Mouse (Mus musculus) fibroblast of lung, adult 2 months (primary cell): Measurements from ENCODE around the gene Galnt7.

Source experiments
- DNase-seq: peaks from one replicate; pipeline ENCODE4 v3.0.0-alpha.2; 2011; ENCODE audit warnings: low read depth

The Galnt7 gene

GRCm38 (mm10) chr8:57491873-57492272, 161.0 kb downstream of the Galnt7 start:
- DNase-seq = no peak

GRCm38 (mm10) chr8:57489896-57490295, 162.9 kb downstream of the Galnt7 start:
- DNase-seq = no peak

- DNase-seq = no peak
Observed at GRCm38 (mm10) chr8:57489366-57489765, 163.5 kb downstream of the Galnt7 start.

- peak; percentile 27 for DNase-seq
Observed at GRCm38 (mm10) chr8:57488312-57488765, 164.5 kb downstream of the Galnt7 start.

- DNase-seq = peak; percentile 93
Observed at GRCm38 (mm10) chr8:57487441-57488155, 165.2 kb downstream of the Galnt7 start, which contains the start of gene Sap30. Sap30 (minus strand) TSS chr8:57487860.

- no peak for DNase-seq
Observed at GRCm38 (mm10) chr8:57486491-57487440, 166.1 kb downstream of the Galnt7 start.

- DNase-seq = no peak
Observed at GRCm38 (mm10) chr8:57480606-57481005, 172.2 kb downstream of the Galnt7 start.

GRCm38 (mm10) chr8:57479700-57480099, 173.1 kb downstream of the Galnt7 start:
- no peak for DNase-seq

GRCm38 (mm10) chr8:57478406-57478805, 174.4 kb downstream of the Galnt7 start:
- no peak for DNase-seq
